Mouse (Mus musculus): ENCODE data around the gene Igfbp5. TPM values are rescaled to one million over a fixed set of nuclear protein-coding genes. Genes with fewer than 3 reads are reported as not detected.

Igfbp5 gene
- polyA plus RNA-seq, 1 experiment from 2014 or later, result 2.2 TPM

GRCm38 (mm10) chr1:72823751-72824706 is 50.7 kb downstream of the Igfbp5 start, which contains the start of gene Igfbp2:
Gene Igfbp2 (plus strand): TSS chr1:72824503.
- Histone ChIP-seq H3K9me3 (replicated peaks) (no peaks in the 10 kb centered on the region), H3K9ac (no peak within 1 kb of the TSS), H3K27me3 (peaks cover 68% of the 10 kb centered on the region), H3K4me3 (replicated peaks) (peak within 1 kb of the TSS; percentile 44), H3K36me3 (replicated peaks) (no peaks in the 10 kb centered on the region), H3K27ac (replicated peaks) (no peak within 1 kb of the TSS), H3K4me1 (replicated peaks) (no peaks in the 10 kb centered on the region), H3K4me2 (peak within 1 kb of the TSS; percentile 69)
- 1% methylated on average over 50 of the region's 58 CpGs for WGBS (ENCODE audit: insufficient replicate concordance)
- no peak for ATAC-seq (ENCODE audit: insufficient read depth)

GRCm38 (mm10) chr1:72822893-72823292 is 51.8 kb downstream of the Igfbp5 start:
- Histone ChIP-seq H3K27ac (replicated peaks) (no peak overlapping the region), H3K36me3 (replicated peaks) (no peaks in the 10 kb centered on the region), H3K9ac (no peak overlapping the region), H3K4me1 (replicated peaks) (no peaks in the 10 kb centered on the region), H3K4me2 (no peak overlapping the region), H3K27me3 (peaks cover 66% of the 10 kb centered on the region), H3K9me3 (replicated peaks) (no peaks in the 10 kb centered on the region), H3K4me3 (replicated peaks) (no peak overlapping the region)
- 60% methylated on average over 10 of the region's 10 CpGs for WGBS (ENCODE audit: insufficient replicate concordance)
- no peak for ATAC-seq (ENCODE audit: insufficient read depth)

- H3K36me3 ChIP-seq (replicated peaks), result no peaks in the 10 kb centered on the region
- peaks cover 37% of the 10 kb centered on the region for H3K27me3 ChIP-seq
- no peak overlapping the region for H3K4me3 ChIP-seq (replicated peaks)
- WGBS (ENCODE audit: insufficient replicate concordance), result 56% methylated on average over 6 of the region's 6 CpGs
- no peak overlapping the region for H3K9ac ChIP-seq
- H3K4me2 ChIP-seq, result no peak overlapping the region
- H3K9me3 ChIP-seq (replicated peaks), result no peaks in the 10 kb centered on the region
- H3K4me1 ChIP-seq (replicated peaks), result no peaks in the 10 kb centered on the region
- H3K27ac ChIP-seq (replicated peaks), result no peak overlapping the region
- no peak for ATAC-seq (ENCODE audit: insufficient read depth)
These were observed 54.7 kb downstream of the Igfbp5 start for GRCm38 (mm10) chr1:72819995-72820394.

- 37% methylated on average over 3 of the region's 3 CpGs for WGBS (ENCODE audit: insufficient replicate concordance)
- H3K36me3 ChIP-seq (replicated peaks), result no peaks in the 10 kb centered on the region
- no peak for ATAC-seq (ENCODE audit: insufficient read depth)
These were observed 59.1 kb downstream of the Igfbp5 start for GRCm38 (mm10) chr1:72815616-72816015.

GRCm38 (mm10) chr1:72815184-72815583 is 59.5 kb downstream of the Igfbp5 start:
- ATAC-seq (ENCODE audit: insufficient read depth), result no peak
- H3K4me1 ChIP-seq (replicated peaks), result no peaks in the 10 kb centered on the region
- H3K36me3 ChIP-seq (replicated peaks), result no peaks in the 10 kb centered on the region
- H3K27ac ChIP-seq (replicated peaks), result no peak overlapping the region
- no peaks in the 10 kb centered on the region for H3K27me3 ChIP-seq
- H3K9ac ChIP-seq, result no peak overlapping the region
- no peak overlapping the region for H3K4me3 ChIP-seq (replicated peaks)
- H3K4me2 ChIP-seq, result no peak overlapping the region
- H3K9me3 ChIP-seq (replicated peaks), result no peaks in the 10 kb centered on the region
- 48% methylated on average over 5 of the region's 5 CpGs for WGBS (ENCODE audit: insufficient replicate concordance)

More at GRCm38 (mm10) chr1:72815616-72816015, 59.1 kb downstream of the Igfbp5 start:
- H3K4me1 ChIP-seq (replicated peaks), result no peaks in the 10 kb centered on the region
- H3K9ac ChIP-seq, result no peak overlapping the region
- H3K4me3 ChIP-seq (replicated peaks), result no peak overlapping the region
- H3K4me2 ChIP-seq, result no peak overlapping the region
- no peak overlapping the region for H3K27ac ChIP-seq (replicated peaks)
- H3K27me3 ChIP-seq, result no peaks in the 10 kb centered on the region
- no peaks in the 10 kb centered on the region for H3K9me3 ChIP-seq (replicated peaks)

GRCm38 (mm10) chr1:72813639-72814403 is 60.9 kb downstream of the Igfbp5 start:
- no peak overlapping the region for H3K9ac ChIP-seq
- WGBS (ENCODE audit: insufficient replicate concordance), result 33% methylated on average over 6 of the region's 6 CpGs
- H3K4me1 ChIP-seq (replicated peaks), result no peaks in the 10 kb centered on the region
- H3K27me3 ChIP-seq, result no peaks in the 10 kb centered on the region
- H3K27ac ChIP-seq (replicated peaks), result no peak overlapping the region
- H3K9me3 ChIP-seq (replicated peaks), result no peaks in the 10 kb centered on the region
- H3K36me3 ChIP-seq (replicated peaks), result no peaks in the 10 kb centered on the region
- ATAC-seq (ENCODE audit: insufficient read depth), result no peak
- H3K4me2 ChIP-seq, result no peak overlapping the region
- H3K4me3 ChIP-seq (replicated peaks), result no peak overlapping the region

GRCm38 (mm10) chr1:72813089-72813638 is 61.5 kb downstream of the Igfbp5 start:
- no peaks in the 10 kb centered on the region for H3K36me3 ChIP-seq (replicated peaks)
- no peaks in the 10 kb centered on the region for H3K4me1 ChIP-seq (replicated peaks)
- no peak overlapping the region for H3K27ac ChIP-seq (replicated peaks)
- ATAC-seq (ENCODE audit: insufficient read depth), result no peak
- no peak overlapping the region for H3K9ac ChIP-seq
- no peak overlapping the region for H3K4me3 ChIP-seq (replicated peaks)
- WGBS (ENCODE audit: insufficient replicate concordance), result 49% methylated on average over 5 of the region's 5 CpGs
- no peaks in the 10 kb centered on the region for H3K27me3 ChIP-seq
- no peaks in the 10 kb centered on the region for H3K9me3 ChIP-seq (replicated peaks)
- no peak overlapping the region for H3K4me2 ChIP-seq

- H3K4me1 ChIP-seq (replicated peaks), result no peaks in the 10 kb centered on the region
- no peak overlapping the region for H3K27ac ChIP-seq (replicated peaks)
- 66% methylated on average over 3 of the region's 3 CpGs for WGBS (ENCODE audit: insufficient replicate concordance)
- no peak overlapping the region for H3K9ac ChIP-seq
- no peaks in the 10 kb centered on the region for H3K36me3 ChIP-seq (replicated peaks)
- H3K4me2 ChIP-seq, result no peak overlapping the region
- no peaks in the 10 kb centered on the region for H3K9me3 ChIP-seq (replicated peaks)
- no peak for ATAC-seq (ENCODE audit: insufficient read depth)
- H3K4me3 ChIP-seq (replicated peaks), result no peak overlapping the region
- H3K27me3 ChIP-seq, result no peaks in the 10 kb centered on the region
These were observed 63.6 kb downstream of the Igfbp5 start for GRCm38 (mm10) chr1:72811061-72811460.

- Histone ChIP-seq H3K36me3 (replicated peaks) (no peaks in the 10 kb centered on the region), H3K9me3 (replicated peaks) (no peaks in the 10 kb centered on the region), H3K27ac (replicated peaks) (no peak overlapping the region), H3K9ac (no peak overlapping the region), H3K4me1 (replicated peaks) (no peaks in the 10 kb centered on the region), H3K27me3 (no peaks in the 10 kb centered on the region), H3K4me2 (no peak overlapping the region), H3K4me3 (replicated peaks) (no peak overlapping the region)
- 65% methylated on average over 7 of the region's 7 CpGs for WGBS (ENCODE audit: insufficient replicate concordance)
- no peak for ATAC-seq (ENCODE audit: insufficient read depth)
These were observed 64.6 kb downstream of the Igfbp5 start for GRCm38 (mm10) chr1:72809951-72810675.

- WGBS (ENCODE audit: insufficient replicate concordance), result 73% methylated on average over 7 of the region's 7 CpGs
- Histone ChIP-seq H3K4me1 (replicated peaks) (no peaks in the 10 kb centered on the region), H3K4me2 (no peak overlapping the region), H3K36me3 (replicated peaks) (no peaks in the 10 kb centered on the region), H3K27ac (replicated peaks) (no peak overlapping the region), H3K27me3 (no peaks in the 10 kb centered on the region), H3K9ac (no peak overlapping the region), H3K4me3 (replicated peaks) (no peak overlapping the region), H3K9me3 (replicated peaks) (no peaks in the 10 kb centered on the region)
- ATAC-seq (ENCODE audit: insufficient read depth), result 0 out of 2 replicates have a peak, but pooled peaks have one; percentile 42
These were observed 65.4 kb downstream of the Igfbp5 start for GRCm38 (mm10) chr1:72809304-72809703.
